Mouse (Mus musculus) kidney, postnatal 0 days (tissue): ENCODE measurements around the gene Moap1. TPM values are rescaled to one million over a fixed set of nuclear protein-coding genes. Genes with fewer than 3 reads are reported as not detected.
A peak's percentile ranks its signal among the peaks of the same experiment; 100 is the strongest.

Experiments used
- ATAC-seq: fragments of 200-750 bp; cut with Nextera tagmentation; replicated peaks from 2 replicates; pipeline ENCODE4 v1.8.0; 2017; ENCODE audit warnings: low read depth, moderate number of reproducible peaks, moderate TSS enrichment, moderate library complexity; ENCODE audit not compliant: low FRiP score
- DNase-seq: peaks from one replicate; pipeline ENCODE4 v3.0.0-alpha.2; 2016; ENCODE audit warnings: low spot score
- H3K27ac ChIP-seq: fragments of 300-500 bp; sonication (generic); 2 replicates; pipeline ENCODE4 v1.5.1; 2014; ENCODE audit warnings: mild to moderate bottlenecking
- H3K27me3 ChIP-seq: fragments of 300-500 bp; sonication (generic); 2 replicates; pipeline ENCODE4 v1.6.1; 2014; ENCODE audit warnings: low read length, mixed read lengths; ENCODE audit not compliant: insufficient read depth
- H3K36me3 ChIP-seq: fragments of 300-500 bp; sonication (generic); 2 replicates; pipeline ENCODE4 v1.6.1; 2014; ENCODE audit warnings: low read length, mixed read lengths; ENCODE audit not compliant: insufficient read depth
- H3K4me1 ChIP-seq: fragments of 300-500 bp; sonication (generic); replicated peaks from 2 replicates; pipeline ENCODE4 v1.6.1; 2014; ENCODE audit warnings: antibody characterized with exemption, low read length, mixed read lengths; ENCODE audit not compliant: insufficient read depth
- H3K4me2 ChIP-seq: fragments of 300-500 bp; sonication (generic); 2 replicates; pipeline ENCODE4 v1.6.1; 2014; ENCODE audit warnings: mild to moderate bottlenecking, low read length, moderate library complexity, mixed read lengths
- H3K4me3 ChIP-seq: fragments of 300-500 bp; sonication (generic); replicated peaks from 2 replicates; pipeline ENCODE4 v1.5.1; 2014; ENCODE audit warnings: low read depth, low read length
- H3K9ac ChIP-seq: fragments of 300-500 bp; sonication (generic); 2 replicates; pipeline ENCODE4 v1.6.1; 2014; ENCODE audit warnings: low read depth, low read length
- H3K9me3 ChIP-seq: fragments of 300-500 bp; sonication (generic); replicated peaks from 2 replicates; pipeline ENCODE4 v1.6.1; 2016; ENCODE audit warnings: low read length, inconsistent platforms, mixed read lengths
- CTCF ChIP-seq: IDR thresholded peaks from 2 replicates; pipeline ENCODE4 v1.5.1; 2016; ENCODE audit warnings: antibody characterized with exemption, low read depth, mild to moderate bottlenecking, moderate library complexity
- WGBS: fragments of 180-500 bp; shearing (Covaris S2); extraction: QIAGEN DNeasy Blood & Tissue Kit; methylation state at CpG from one replicate; pipeline ENCODE4 v1.1.7; 2014; 5-methylcytosine and 5-hydroxymethylcytosine counted together
- polyA plus RNA-seq: library from polyadenylated mRNA; unstranded; fragments of >200 nt; fragmentation: Nextera tagmentation; extraction: Ambion mirVana; gene quantifications from 2 replicates; pipeline ENCODE4 v1.2.1, GENCODE M21; 2015

Moap1 gene
- 13.8 and 20.7 TPM in 2 replicates for polyA plus RNA-seq

DNA sequence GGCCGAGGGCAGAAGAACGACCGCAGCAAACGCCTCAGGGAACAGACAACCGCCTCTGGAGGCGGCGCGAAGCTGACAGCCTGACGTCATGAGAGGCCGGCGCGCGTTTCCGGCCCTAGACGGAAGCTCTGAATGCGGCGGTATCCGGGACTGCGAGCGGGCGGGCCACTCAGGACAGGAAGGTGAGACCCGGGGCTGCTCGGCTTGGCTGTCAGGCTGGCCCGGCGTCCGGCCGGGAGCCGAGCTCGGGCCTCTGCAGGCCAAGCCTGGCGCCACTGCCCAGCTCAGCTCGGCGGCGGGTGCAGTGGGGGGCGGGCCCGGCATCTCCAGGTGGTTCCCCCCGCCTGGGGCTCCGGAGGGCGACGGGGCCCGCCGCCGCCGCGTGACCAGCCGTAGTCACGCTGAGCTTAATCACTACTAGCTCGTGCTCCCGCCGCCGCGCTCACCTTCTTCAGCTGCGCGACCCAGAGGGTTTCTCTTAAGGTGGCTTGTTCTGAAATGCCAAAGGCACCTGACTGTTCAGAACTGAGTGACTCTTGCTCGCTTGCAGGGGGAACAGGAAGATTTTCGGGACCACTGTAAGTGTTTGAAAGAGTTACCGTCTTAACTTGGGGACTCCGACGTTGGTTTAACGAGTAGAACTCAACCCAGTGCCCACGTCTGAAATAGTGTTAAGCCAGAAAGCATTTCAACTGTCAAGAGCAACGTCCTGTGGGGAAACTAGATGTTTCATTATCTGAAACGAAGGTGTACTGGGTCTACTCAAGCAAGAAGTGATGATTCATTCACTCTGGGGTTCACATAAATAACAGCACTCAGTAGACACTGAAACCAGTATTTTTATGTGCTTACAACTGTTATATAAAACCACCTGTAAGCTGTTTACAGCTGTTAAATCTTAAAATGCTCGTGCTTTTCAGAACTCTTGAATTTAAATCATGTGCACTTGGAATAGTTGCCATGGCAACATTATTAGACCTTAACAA lies at the start of gene Moap1, which contains the start of gene Tmem251:
TSS of gene Moap1 (minus strand) at position 73 of the 986 bp plus-strand sequence.
TSS of gene Tmem251 (plus strand) at position 174 of the 986 bp plus-strand sequence.
- peaks cover 6% of the 10 kb centered on the region; the same call in 1 of the 2 replicates for H3K4me1 ChIP-seq
- peak; percentile 94 for DNase-seq
- peak; percentile 97 for ATAC-seq
- H3K9ac ChIP-seq = peak within 1 kb of the TSS; percentile 87
- H3K4me3 ChIP-seq = peak within 1 kb of the TSS; percentile 69
- TF ChIP-seq CTCF = no peak
- no peaks in the 10 kb centered on the region for H3K27me3 ChIP-seq
- H3K36me3 ChIP-seq = no peaks in the 10 kb centered on the region
- H3K4me2 ChIP-seq = peak within 1 kb of the TSS; percentile 69
- under 1% methylated on average over 63 of the region's 63 CpGs for WGBS
- H3K27ac ChIP-seq = peak within 1 kb of the TSS; percentile 93
- no peaks in the 10 kb centered on the region for H3K9me3 ChIP-seq

DNA sequence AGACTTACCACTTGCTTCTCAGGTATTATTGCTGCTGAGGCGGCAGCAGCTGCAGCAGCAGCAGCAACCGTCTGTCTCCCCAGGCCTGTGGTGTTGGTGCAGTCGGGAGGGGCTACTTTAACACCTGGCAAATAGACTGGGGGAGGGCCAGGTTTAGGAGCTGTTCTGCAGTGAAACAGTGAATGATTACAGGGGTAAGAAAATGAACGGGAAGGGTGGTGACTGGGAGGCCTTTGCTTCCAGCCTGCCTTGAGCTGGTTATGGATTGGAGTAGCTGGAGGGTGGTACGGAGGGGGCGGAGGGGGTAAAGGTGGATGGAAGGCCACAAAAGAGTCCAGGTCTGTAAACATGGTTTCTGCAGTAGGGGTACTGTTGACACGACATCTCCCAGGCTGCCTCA lies 44.5 kb upstream of the Moap1 start:
- Histone ChIP-seq H3K4me1 (no peaks in the 10 kb centered on the region), H3K36me3 (peaks cover 46% of the 10 kb centered on the region), H3K27me3 (no peaks in the 10 kb centered on the region), H3K9ac (no peak overlapping the region), H3K9me3 (no peaks in the 10 kb centered on the region), H3K4me3 (no peak overlapping the region), H3K4me2 (no peak overlapping the region), H3K27ac (no peak overlapping the region)
- no peak for DNase-seq
- no peak for TF ChIP-seq CTCF
- WGBS = 80% methylated on average over 7 of the region's 7 CpGs
- ATAC-seq = no peak

DNA sequence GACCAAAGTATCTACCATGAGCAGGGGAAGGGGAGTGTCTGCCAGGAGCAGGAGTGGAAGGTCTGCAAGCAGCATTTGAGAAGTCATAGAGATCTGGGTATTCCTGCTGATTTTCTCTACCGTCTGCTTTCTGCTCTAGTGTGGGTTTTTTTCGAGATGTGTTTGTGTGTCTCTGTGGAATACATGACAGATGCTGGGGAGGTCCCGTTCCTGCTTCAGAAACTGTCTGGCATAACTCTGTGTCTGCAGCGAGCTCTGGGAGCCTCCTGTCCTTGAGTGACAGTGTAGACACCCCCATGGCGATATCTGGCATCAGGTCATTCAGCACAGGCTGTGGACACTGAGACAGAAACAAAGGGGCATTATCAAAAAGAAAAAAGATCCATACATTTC lies 42.1 kb upstream of the Moap1 start:
- Histone ChIP-seq H3K4me1 (no peaks in the 10 kb centered on the region), H3K4me3 (no peak overlapping the region), H3K4me2 (no peak overlapping the region), H3K36me3 (peaks cover 31% of the 10 kb centered on the region), H3K9ac (no peak overlapping the region), H3K9me3 (no peaks in the 10 kb centered on the region), H3K27me3 (no peaks in the 10 kb centered on the region), H3K27ac (no peak overlapping the region)
- 92% methylated on average over 5 of the region's 5 CpGs for WGBS
- no peak for TF ChIP-seq CTCF
- no peak for ATAC-seq
- DNase-seq = no peak

DNA sequence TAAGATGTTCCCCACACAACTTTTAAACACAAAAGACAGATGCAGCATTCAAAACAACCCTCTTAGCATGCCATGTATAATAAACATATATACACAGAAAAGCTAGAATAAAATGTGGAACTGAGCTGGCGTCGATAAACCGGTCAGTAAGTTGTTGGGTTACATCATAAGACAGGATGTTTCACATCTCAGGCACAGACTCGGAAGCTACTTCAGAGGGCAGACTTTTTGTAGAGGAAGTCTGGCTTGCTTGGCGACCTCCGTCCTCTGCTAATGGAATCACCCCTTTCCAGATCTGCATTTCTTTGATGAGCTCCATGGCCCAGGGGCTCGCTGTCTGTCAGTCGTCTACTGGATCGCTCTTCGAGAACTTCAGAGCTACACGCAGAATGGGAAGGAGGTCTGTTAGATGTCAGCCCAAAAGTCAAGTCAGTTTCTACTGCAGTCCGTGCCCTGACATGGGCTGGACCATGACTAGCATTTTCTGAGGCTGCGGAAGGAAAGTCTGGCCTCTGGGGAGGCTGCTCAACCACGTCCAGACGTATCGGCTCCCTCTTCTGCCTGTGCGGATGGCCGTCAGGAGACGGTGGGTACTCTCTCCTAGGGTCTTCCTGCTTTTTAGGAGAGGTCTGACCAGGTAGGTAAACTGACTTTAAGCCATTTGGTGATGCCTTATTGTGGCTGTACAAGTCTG lies 41.6 kb upstream of the Moap1 start:
- Histone ChIP-seq H3K27ac (no peak overlapping the region), H3K4me1 (no peaks in the 10 kb centered on the region), H3K9me3 (no peaks in the 10 kb centered on the region), H3K4me3 (no peak overlapping the region), H3K27me3 (no peaks in the 10 kb centered on the region), H3K9ac (no peak overlapping the region), H3K36me3 (peaks cover 29% of the 10 kb centered on the region), H3K4me2 (no peak overlapping the region)
- no peak for TF ChIP-seq CTCF
- ATAC-seq = no peak
- DNase-seq = no peak
- WGBS = 88% methylated on average over 19 of the region's 19 CpGs

DNA sequence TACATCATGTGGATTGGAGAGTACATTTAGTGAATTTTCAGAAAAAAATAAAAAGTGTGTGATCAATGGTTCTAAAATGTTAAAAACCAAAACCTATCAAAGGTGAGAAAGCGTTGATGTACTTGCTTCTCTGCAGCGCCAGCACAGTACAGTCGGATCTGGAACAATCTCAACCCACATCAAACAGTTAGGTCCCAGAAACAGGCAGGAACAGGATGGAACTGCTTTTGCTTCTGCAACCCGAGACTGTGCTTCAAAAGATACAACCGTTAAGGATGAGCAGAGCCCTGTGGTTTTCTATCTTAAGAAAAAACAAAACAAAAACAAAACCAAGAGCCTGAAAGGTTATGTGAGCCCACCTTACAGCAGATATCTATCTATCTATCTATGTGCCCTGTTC lies 39.4 kb upstream of the Moap1 start:
- Histone ChIP-seq H3K27me3 (no peaks in the 10 kb centered on the region), H3K4me2 (no peak overlapping the region), H3K4me3 (no peak overlapping the region), H3K9me3 (no peaks in the 10 kb centered on the region), H3K4me1 (no peaks in the 10 kb centered on the region), H3K9ac (no peak overlapping the region), H3K27ac (no peak overlapping the region), H3K36me3 (peaks cover 15% of the 10 kb centered on the region)
- no peak for DNase-seq
- no peak for TF ChIP-seq CTCF
- WGBS = 80% methylated on average over 5 of the region's 5 CpGs
- no peak for ATAC-seq

DNA sequence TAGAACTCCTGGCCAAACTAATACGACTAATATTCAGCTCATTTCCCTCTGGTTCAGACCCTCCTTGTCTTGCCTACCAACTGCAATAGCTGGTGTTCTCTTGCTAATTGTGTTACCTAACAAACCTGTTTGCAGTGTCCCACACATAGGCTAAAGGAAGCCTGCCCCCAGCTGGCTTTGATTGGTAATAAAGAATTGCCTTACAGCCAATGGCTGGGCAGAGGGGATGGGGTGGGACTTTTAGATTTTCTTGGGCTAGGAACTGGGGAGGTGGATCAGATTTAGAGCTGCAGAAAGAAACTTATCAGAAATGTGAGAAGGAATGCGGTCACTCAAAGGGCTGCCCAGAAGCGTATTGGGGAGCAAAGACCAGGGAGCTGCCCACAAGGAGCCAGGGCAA lies 36.0 kb upstream of the Moap1 start:
- ATAC-seq (no peak; the same call in 1 of the 2 replicates), DNase-seq (peak; percentile 30)
- H3K27me3 ChIP-seq = no peaks in the 10 kb centered on the region
- 41% methylated on average over 3 of the region's 3 CpGs for WGBS
- H3K4me2 ChIP-seq = no peak overlapping the region
- no peaks in the 10 kb centered on the region for H3K4me1 ChIP-seq
- TF ChIP-seq CTCF = peak; percentile 59
- no peak overlapping the region for H3K27ac ChIP-seq
- H3K36me3 ChIP-seq = peaks cover 17% of the 10 kb centered on the region; the same call in 1 of the 2 replicates
- no peaks in the 10 kb centered on the region for H3K9me3 ChIP-seq
- H3K4me3 ChIP-seq = no peak overlapping the region
- no peak overlapping the region for H3K9ac ChIP-seq
